Mouse (Mus musculus): ENCODE measurements at regions not wholly inside any gene's neighbourhood (a gene's known extent, or its start where the extent isn't known, plus 50 kb on each side); places are given as distances from the start of the nearest gene placed in this dataset.

- no peak for DNase-seq (ENCODE audit: low read depth, low spot score)
- 87% methylated on average over 7 of the region's 7 CpGs for WGBS
Measured at GRCm38 (mm10) chr13:44301215-44301614, 428.1 kb upstream of the Jarid2 start.

DNA sequence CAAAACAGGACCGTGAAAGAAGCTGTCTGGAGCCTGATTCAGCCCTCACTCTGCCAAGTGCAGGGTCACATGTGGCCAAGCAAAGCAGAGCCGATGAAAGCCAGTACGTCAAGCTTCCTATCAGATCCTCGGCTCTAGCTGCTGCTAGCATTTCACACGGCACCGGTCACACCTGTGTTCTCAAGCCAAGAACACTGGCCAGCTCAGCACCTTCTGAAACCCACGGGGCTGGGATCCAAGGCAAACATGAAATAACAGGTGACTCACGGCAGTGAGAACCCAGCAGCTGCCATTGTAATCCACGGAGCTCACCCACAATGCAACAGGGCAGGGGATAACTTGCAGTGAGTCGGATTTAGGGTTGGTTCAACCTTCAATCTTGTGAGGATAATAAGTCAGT, 427.3 kb upstream of the Jarid2 start:
- 23% methylated on average over 10 of the region's 10 CpGs for WGBS
- peak; percentile 54 for DNase-seq (ENCODE audit: low read depth, low spot score)

DNA sequence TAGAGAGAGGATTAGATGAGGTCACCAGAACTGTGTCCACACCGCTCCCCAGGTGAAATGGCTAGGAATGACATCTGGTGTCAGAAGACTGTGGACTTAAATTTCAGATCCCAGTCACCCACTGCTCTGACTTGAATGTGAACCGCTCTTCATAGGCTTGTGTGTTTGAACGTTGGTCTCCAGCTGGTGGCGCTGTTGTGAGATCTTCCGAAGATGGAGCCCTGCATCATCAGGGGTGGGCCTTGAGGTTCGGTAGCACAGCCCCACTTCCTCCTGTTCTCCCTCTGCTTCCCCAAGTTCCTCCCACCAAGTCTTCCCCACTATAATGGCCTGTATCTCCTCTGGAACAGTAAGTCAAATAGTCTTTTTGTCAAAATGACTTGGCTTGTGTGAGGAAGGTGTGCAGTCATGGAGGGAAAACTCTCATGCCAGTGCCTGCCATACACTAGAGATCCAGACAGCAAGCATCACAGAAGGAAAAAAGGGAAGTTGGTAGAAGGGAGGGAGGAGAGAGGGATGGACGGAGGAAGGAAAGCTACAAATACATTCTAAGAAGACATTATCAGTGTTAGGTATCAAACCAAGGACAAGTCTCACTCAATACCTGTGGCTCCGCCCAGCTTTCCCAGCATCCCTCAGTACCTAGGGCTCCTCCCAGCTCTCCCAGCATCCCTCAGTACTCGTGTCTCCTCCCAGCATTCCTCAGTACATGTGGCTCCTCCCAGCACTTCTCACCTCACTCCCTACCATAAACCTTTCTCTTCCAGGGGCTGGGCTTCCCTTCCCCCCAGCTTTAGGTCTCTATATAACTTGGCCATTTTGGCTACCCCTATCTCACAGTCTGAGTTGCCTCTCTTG, 423.9 kb upstream of the Jarid2 start:
- WGBS, result 77% methylated on average over 9 of the region's 9 CpGs
- no peak for DNase-seq (ENCODE audit: low read depth, low spot score)

DNA sequence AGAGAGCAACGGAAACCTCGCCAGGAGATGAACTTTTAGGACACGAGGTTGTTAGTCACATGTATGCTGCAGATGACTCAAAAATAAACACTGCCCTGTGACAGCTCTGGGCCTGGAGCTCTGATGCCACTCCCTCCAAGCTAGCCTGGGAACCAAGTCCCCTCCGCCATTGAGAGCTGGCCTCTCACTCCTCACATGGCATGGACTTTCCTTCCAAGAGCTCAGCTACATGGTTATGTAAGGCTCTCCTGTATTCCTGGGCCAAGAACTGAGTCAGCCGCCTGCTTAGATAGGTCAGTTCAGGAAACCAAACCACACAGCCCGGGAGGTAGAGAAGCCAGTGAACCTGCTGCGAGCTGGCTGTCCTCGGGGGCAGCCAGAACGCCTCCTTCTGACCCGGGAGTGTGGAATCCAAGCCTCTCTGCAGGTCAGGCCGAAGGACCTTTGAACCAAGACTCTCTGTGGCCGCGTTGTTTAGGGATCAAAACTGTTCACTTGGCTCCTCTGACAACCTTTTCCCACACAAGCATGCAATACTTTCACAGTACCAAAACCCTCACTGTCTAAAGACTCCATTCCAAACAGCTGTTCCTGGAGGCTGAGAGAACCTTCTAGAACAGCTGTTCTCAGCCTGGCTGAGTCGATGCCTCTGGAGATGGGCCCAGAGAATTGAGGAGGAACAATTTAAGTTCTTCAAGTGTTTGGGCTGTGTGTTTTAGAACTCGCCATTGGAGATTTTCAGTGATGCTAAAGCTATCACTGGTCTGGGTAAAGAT, 422.8 kb upstream of the Jarid2 start:
- 64% methylated on average over 15 of the region's 15 CpGs for WGBS
- DNase-seq (ENCODE audit: low read depth, low spot score), result no peak

- DNase-seq (ENCODE audit: low read depth, low spot score), result no peak
- WGBS, result 84% methylated on average over 13 of the region's 13 CpGs
Measured at GRCm38 (mm10) chr13:44308227-44308626, 421.0 kb upstream of the Jarid2 start.

- DNase-seq (ENCODE audit: low read depth, low spot score), result no peak
- WGBS, result 95% methylated on average over 6 of the region's 6 CpGs
Measured at GRCm38 (mm10) chr13:44312237-44312636, 417.0 kb upstream of the Jarid2 start.

GRCm38 (mm10) chr13:44316747-44317446, 412.4 kb upstream of the Jarid2 start:
- no peak for DNase-seq (ENCODE audit: low read depth, low spot score)
- whole genome bisulfite sequencing, result 72% methylated on average over 13 of the region's 13 CpGs

DNA sequence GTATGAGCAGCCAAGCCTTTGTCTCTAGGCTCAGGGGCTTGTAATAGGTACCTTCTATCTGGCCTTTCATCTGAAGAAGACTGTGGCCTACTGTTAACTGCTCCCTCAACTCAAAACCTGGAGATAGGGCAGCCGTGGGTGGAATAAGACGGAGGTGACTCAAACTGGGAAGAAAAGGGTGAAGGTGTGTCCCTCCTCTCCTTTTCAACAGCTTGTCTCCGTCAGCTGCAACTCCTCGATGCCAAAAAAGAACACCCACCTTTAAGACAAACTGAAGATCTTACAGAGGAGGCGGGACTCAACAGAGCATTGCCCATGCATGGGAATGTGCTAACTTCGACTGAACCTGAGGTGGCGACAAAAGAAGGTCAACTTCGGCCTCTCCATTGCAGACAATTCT, 411.7 kb upstream of the Jarid2 start:
- no peak for DNase-seq (ENCODE audit: low read depth, low spot score)
- WGBS, result 83% methylated on average over 8 of the region's 8 CpGs

DNA sequence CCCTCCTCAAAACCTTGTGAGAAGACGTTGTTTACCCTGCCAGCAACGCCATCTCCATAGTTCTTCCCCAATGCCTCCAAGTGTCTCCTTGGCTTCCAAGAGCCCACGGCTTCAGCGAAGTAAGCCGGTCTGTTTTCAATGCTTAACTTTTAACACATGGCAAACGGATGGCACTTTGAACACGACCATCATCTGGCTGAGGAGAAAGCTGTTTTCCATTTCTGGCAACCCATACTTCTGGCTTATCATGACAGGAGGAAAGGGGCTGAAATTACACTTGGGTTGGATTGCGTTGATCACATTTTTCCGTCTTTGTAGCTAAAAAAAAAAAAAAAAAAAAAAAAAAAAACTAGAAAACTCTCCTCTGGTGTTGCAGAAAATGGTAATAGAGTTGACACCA, 410.2 kb upstream of the Jarid2 start:
- no peak for DNase-seq (ENCODE audit: low read depth, low spot score)
- WGBS, result 94% methylated on average over 9 of the region's 9 CpGs

DNA sequence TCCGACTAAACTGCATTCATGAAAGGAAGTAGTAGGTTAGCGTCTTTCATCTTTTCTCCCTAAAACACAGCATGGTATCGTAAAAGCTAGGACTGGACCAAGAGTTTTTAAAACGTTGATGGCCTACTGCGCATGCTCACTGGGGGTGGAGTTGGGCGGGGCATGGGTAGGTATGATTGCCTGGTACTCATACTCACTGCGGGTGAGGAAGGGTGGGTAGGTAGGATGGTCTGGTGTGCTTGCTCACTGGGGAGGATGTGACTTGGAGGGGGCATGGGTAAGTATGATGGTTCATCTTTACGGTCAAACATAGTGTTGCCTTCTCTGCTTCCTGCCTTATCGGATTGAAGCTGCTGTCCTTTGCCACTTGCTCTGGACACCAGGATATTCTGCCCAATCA, 409.8 kb upstream of the Jarid2 start:
- no peak for DNase-seq (ENCODE audit: low read depth, low spot score)
- 91% methylated on average over 9 of the region's 9 CpGs for WGBS

DNA sequence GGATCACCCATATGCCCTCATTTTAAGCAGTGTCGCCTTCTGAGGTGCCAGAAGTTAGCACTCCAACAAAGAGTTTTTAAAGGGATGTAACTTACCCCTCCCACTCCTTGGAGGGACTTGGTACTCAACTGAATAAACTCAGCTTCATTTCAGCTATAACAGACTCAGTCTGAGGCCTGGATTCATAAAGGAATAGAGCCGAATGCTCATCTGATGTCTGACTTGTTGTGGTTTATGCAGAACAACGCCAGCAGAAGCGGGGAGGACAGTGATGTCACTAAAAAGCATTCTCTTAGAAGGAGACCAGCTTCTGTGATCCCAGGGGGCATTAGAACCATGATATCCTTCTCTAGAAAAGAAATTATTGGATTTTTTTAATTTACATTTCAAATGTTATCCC, 409.0 kb upstream of the Jarid2 start:
- no peak for DNase-seq (ENCODE audit: low read depth, low spot score)
- WGBS, result 92% methylated on average over 4 of the region's 4 CpGs

DNA sequence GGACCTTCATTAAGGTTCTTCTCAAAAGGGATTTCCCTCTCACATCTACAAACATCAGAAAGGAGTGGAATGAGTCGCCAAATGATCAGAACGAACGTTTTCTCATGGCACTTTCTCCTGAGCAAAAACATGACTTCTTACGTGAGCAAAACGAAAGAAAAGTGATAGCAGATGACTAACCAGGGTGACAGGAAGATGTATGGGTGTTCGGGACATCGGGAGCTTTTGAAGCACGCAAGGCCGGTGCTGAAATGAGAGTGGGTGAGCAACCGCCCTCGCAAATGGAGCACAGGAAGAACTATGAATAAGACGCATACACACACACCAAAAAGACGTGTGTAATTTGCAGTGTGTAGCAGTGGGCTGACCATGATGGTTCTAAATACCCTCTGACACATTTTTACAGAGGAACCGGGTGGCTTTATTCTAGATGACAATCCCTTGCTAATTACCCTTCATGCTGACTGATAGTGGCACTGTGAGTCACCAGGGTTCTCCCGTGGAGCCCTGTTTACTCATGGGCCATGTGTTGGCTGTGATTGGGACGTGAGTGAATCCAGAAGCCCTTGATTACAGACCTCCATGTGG, 408.2 kb upstream of the Jarid2 start:
- 75% methylated on average over 16 of the region's 16 CpGs for WGBS
- DNase-seq (ENCODE audit: low read depth, low spot score), result no peak

DNA sequence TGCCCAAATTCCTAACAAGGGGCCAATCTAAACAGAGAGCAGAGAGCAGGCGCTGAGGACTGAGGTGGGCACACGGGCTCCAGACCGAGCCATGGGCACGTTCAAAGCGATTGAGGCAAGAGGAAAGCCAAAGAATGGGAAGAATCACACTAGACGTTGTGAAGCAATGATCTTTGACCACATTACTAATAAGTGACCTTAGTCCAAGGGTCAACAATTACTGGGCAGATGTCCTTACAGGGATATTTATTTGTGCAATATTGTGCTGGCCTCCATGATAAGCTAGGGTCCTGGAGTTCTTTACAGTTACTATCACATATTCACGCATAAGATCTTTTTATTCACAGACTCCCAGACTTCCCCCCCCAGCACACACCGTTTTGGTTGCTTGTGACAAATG, 400.9 kb upstream of the Jarid2 start:
- no peak for DNase-seq (ENCODE audit: low read depth, low spot score)
- WGBS, result 79% methylated on average over 8 of the region's 8 CpGs

- no peak for DNase-seq (ENCODE audit: low read depth, low spot score)
- WGBS, result 79% methylated on average over 4 of the region's 4 CpGs
Measured at GRCm38 (mm10) chr13:44329161-44329560, 400.1 kb upstream of the Jarid2 start.

DNA sequence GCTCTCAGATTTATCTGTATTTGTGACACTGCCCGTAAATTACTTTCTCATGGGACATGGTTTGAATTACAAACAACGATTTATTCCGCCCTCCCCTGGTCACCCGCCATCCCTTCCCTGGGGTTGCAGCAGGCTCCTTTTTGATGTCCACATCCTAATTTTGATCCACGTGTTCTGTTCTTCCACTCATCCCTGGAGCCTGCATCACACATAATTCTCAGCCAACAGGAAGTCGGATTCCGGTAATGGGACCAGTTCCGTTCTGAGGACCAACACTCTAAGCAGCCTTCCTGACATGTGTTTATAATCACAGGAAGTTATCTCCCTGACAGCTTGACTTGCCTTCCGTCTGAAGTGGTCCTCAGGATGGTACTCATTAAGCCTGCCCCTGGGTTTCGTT, 399.6 kb upstream of the Jarid2 start:
- DNase-seq (ENCODE audit: low read depth, low spot score), result no peak
- WGBS, result 77% methylated on average over 10 of the region's 10 CpGs

DNA sequence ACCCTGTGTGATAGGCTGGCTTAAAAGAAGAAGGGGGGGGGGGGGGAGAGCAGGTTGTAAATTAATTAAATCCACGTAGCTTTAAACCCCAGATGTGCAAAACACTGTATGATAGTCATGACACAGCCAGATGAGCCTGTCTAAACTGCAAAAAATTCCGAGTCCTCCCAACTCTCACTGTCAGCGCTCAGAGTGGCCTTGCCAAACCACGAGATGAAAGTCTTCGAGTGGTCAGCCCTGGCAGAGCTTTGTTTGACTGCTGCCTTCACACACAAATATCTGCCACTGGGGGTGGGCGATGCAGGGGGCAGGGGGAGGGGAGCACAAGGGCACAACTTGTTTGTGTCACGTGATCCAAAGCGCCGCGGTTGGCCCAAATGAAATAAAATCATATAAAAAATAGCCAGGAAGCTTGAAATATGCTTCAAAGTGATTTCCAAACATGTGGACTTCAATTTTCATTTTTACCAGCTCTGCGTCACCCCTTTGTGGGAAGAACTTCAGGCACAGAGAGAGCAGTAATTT, 396.5 kb upstream of the Jarid2 start:
- 73% methylated on average over 11 of the region's 11 CpGs for WGBS
- no peak for DNase-seq (ENCODE audit: low read depth, low spot score)

DNA sequence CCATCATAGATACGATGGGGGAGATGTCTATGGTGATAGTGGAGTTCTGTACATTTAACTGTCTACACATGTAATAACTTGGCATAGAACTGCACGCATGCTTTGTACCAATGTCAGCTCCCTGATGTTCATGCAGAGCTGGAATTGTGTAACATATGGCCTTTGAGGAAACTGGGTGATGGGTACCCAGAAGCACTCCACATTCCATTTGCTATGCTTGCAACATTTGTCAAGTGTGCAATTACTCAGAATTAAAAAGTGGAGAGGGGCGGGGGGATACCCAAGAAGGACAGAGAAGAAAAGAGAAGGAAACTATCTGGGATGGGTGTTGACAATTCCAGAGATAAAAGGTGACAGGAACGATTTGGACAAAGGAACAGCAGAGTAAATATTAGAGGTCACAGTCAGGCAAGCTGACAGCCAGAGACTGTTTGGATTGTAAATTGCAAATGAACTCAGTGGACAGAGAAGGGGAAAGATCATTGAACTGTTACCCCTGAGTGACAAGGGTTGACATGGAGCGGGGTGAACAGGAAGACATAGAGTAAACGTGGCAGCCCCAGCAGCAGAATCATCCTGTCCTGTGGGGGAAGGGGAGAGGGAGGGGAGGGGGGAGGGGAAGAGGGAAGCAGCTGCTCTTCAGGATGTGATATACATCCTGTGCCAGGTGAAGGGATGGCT, 390.1 kb upstream of the Jarid2 start:
- 46% methylated on average over 6 of the region's 6 CpGs for WGBS
- no peak for DNase-seq (ENCODE audit: low read depth, low spot score)

- DNase-seq (ENCODE audit: low read depth, low spot score), result no peak
- WGBS, result 90% methylated on average over 6 of the region's 6 CpGs
Measured at GRCm38 (mm10) chr13:44345094-44345493, 384.2 kb upstream of the Jarid2 start.

DNA sequence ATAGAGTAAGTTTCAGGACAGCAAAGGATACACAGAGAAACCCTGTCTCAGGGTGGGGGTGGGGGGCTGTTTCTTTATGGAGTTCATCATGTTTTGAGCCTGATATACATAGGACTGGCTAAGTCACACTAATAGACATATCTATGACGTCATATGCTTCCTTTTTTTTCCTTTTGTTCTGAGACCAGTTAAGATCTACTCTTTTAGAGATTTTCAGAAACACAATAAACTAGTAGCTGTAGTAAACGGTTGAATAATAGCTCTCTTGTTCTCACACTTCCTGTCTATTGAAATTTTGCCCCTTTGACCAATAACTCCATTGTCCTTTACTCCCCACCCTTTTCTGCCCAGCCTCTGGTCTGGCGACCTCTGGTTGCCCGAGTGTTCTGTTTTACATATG, 382.6 kb upstream of the Jarid2 start:
- 63% methylated on average over 4 of the region's 4 CpGs for WGBS

More for the DNA sequence above, 382.6 kb upstream of the Jarid2 start:
- no peak for DNase-seq (ENCODE audit: low read depth, low spot score)

All from large intestine, adult 2 months (tissue).